Mouse (Mus musculus) megakaryocyte, embryonic 14.5 days (primary cell): ENCODE results near the gene Pold1.

ENCODE experiments used
- FLI1 ChIP-seq: IDR thresholded peaks from 2 replicates; pipeline ENCODE4 v1.6.1; 2012; ENCODE audit warnings: low read length, inconsistent platforms, mixed read lengths
- GATA1 ChIP-seq: IDR thresholded peaks from 3 replicates; pipeline ENCODE4 v1.6.1; 2012; ENCODE audit warnings: mixed read lengths, low read length, inconsistent platforms, borderline replicate concordance

- TF ChIP-seq GATA1 (no peak), FLI1 (no peak)
Measured at GRCm38 (mm10) chr7:44534656-44535441, 13.8 kb downstream of the Pold1 start.
